Mouse (Mus musculus) small intestine, adult 2 months (tissue): Measurements from ENCODE around the gene Klhl30. TPM values are rescaled to one million over a fixed set of nuclear protein-coding genes. Genes with fewer than 3 reads are reported as not detected.

Experiments
- H3K27ac ChIP-seq: fragments of 200-500 bp; 2 replicates; pipeline ENCODE4 v1.5.1; 2012; ENCODE audit warnings: low read depth, low read length, control low read depth, inconsistent platforms; ENCODE audit not compliant: insufficient read depth
- H3K27me3 ChIP-seq: fragments of 200-500 bp; 2 replicates; pipeline ENCODE4 v1.6.1; 2012; ENCODE audit warnings: mild to moderate bottlenecking, moderate library complexity, low read length, inconsistent platforms; ENCODE audit not compliant: control insufficient read depth, insufficient read depth
- H3K36me3 ChIP-seq: fragments of 200-500 bp; 2 replicates; pipeline ENCODE4 v1.6.1; 2012; ENCODE audit warnings: mild to moderate bottlenecking, low read length, control low read depth, inconsistent platforms; ENCODE audit not compliant: control insufficient read depth, insufficient read depth
- H3K4me1 ChIP-seq: fragments of 200-500 bp; 2 replicates; pipeline ENCODE4 v1.6.1; 2012; ENCODE audit warnings: low read length, inconsistent platforms, mixed read lengths; ENCODE audit not compliant: control insufficient read depth, insufficient read depth, insufficient read length
- H3K4me3 ChIP-seq: fragments of 200-500 bp; 2 replicates; pipeline ENCODE4 v1.5.1; 2012; ENCODE audit warnings: low read depth, mild to moderate bottlenecking, control low read depth, inconsistent platforms, low read length, moderate library complexity
- CTCF ChIP-seq: fragments of 200-500 bp; IDR thresholded peaks from 2 replicates; pipeline ENCODE4 v1.5.1; 2012; ENCODE audit warnings: low read depth, mild to moderate bottlenecking, control low read depth, inconsistent platforms, low read length, moderate library complexity, mixed read lengths; ENCODE audit not compliant: insufficient replicate concordance, insufficient read length; ENCODE audit errors: extremely low read depth
- POLR2A ChIP-seq: fragments of 200-500 bp; IDR thresholded peaks from 2 replicates; pipeline ENCODE4 v1.6.1; 2012; ENCODE audit warnings: low read depth, mild to moderate bottlenecking, control low read depth, inconsistent platforms, low read length, moderate library complexity
- WGBS: fragments of 180-500 bp; shearing (Covaris S2); methylation state at CpG from one replicate; pipeline ENCODE4 v1.1.7; 2018; 5-methylcytosine and 5-hydroxymethylcytosine counted together
- polyA plus RNA-seq: library from polyadenylated mRNA; depleted of rRNA; stranded (reverse); fragments of >200 nt; gene quantifications from 2 replicates; pipeline ENCODE4 v1.2.3, GENCODE M21; 2012

The Klhl30 gene
- polyA plus RNA-seq, 1 experiment: 1.2 TPM

GRCm38 (mm10) chr1:91317656-91318055 lies 33.2 kb upstream of the Klhl30 start:
- 74% methylated on average over 6 of the region's 6 CpGs for WGBS
- H3K4me3 ChIP-seq: no peak overlapping the region
- H3K36me3 ChIP-seq: peaks cover 19% of the 10 kb centered on the region
- no peaks in the 10 kb centered on the region for H3K4me1 ChIP-seq
- no peak overlapping the region for H3K27ac ChIP-seq
- no peaks in the 10 kb centered on the region for H3K27me3 ChIP-seq
- TF ChIP-seq POLR2A: no peak
- TF ChIP-seq CTCF: no peak

GRCm38 (mm10) chr1:91321760-91322438 lies 28.9 kb upstream of the Klhl30 start, which contains the start of gene Espnl:
Espnl (plus strand) TSS chr1:91322075.
- H3K27ac ChIP-seq: no peak within 1 kb of the TSS
- H3K4me1 ChIP-seq: no peaks in the 10 kb centered on the region
- no peaks in the 10 kb centered on the region for H3K27me3 ChIP-seq
- H3K36me3 ChIP-seq: peaks cover 4% of the 10 kb centered on the region; the same call in 1 of the 2 replicates
- 39% methylated on average over 19 of the region's 19 CpGs for WGBS
- H3K4me3 ChIP-seq: no peak within 1 kb of the TSS
- TF ChIP-seq POLR2A: no peak
- no peak for TF ChIP-seq CTCF

- Histone ChIP-seq H3K4me1 (no peaks in the 10 kb centered on the region), H3K27me3 (no peaks in the 10 kb centered on the region), H3K27ac (no peak overlapping the region), H3K36me3 (no peaks in the 10 kb centered on the region), H3K4me3 (no peak overlapping the region)
- 81% methylated on average over 2 of the region's 2 CpGs for WGBS
- TF ChIP-seq CTCF: no peak
- TF ChIP-seq POLR2A: no peak
Observed at GRCm38 (mm10) chr1:91324646-91325045, 26.2 kb upstream of the Klhl30 start.

GRCm38 (mm10) chr1:91325488-91326042 lies 25.3 kb upstream of the Klhl30 start:
- Histone ChIP-seq H3K4me1 (no peaks in the 10 kb centered on the region), H3K27me3 (no peaks in the 10 kb centered on the region), H3K36me3 (no peaks in the 10 kb centered on the region), H3K27ac (no peak overlapping the region), H3K4me3 (no peak overlapping the region)
- 61% methylated on average over 4 of the region's 4 CpGs for WGBS
- no peak for TF ChIP-seq CTCF
- TF ChIP-seq POLR2A: no peak

GRCm38 (mm10) chr1:91332102-91332501 lies 18.7 kb upstream of the Klhl30 start:
- TF ChIP-seq CTCF (no peak), POLR2A (no peak)
- H3K4me1 ChIP-seq: no peaks in the 10 kb centered on the region
- no peaks in the 10 kb centered on the region for H3K27me3 ChIP-seq
- H3K4me3 ChIP-seq: no peak overlapping the region
- 51% methylated on average over 4 of the region's 4 CpGs for WGBS
- no peaks in the 10 kb centered on the region for H3K36me3 ChIP-seq
- no peak overlapping the region for H3K27ac ChIP-seq

GRCm38 (mm10) chr1:91333582-91333981 lies 17.2 kb upstream of the Klhl30 start:
- TF ChIP-seq CTCF (no peak), POLR2A (no peak)
- H3K4me1 ChIP-seq: no peaks in the 10 kb centered on the region

GRCm38 (mm10) chr1:91337355-91337754 lies 13.5 kb upstream of the Klhl30 start:
- no peak overlapping the region for H3K4me3 ChIP-seq
- H3K27ac ChIP-seq: no peak overlapping the region
- TF ChIP-seq POLR2A (no peak), CTCF (no peak)
- 86% methylated on average over 7 of the region's 7 CpGs for WGBS
- no peaks in the 10 kb centered on the region for H3K27me3 ChIP-seq
- H3K4me1 ChIP-seq: peaks cover under 1% of the 10 kb centered on the region; the same call in 1 of the 2 replicates
- H3K36me3 ChIP-seq: no peaks in the 10 kb centered on the region

More at GRCm38 (mm10) chr1:91333582-91333981, 17.2 kb upstream of the Klhl30 start:
- H3K36me3 ChIP-seq: no peaks in the 10 kb centered on the region
- H3K27ac ChIP-seq: no peak overlapping the region
- no peak overlapping the region for H3K4me3 ChIP-seq
- no peaks in the 10 kb centered on the region for H3K27me3 ChIP-seq
